Mouse (Mus musculus) erythroblast, embryonic 14.5 days (primary cell): ENCODE measurements around the gene Btbd9.

Source experiments
- GATA1 ChIP-seq: IDR thresholded peaks from 2 replicates; pipeline ENCODE4 v1.6.1; 2012; ENCODE audit warnings: low read length, inconsistent platforms, mixed read lengths
- TAL1 ChIP-seq: IDR thresholded peaks from 3 replicates; pipeline ENCODE4 v1.6.1; 2012; ENCODE audit warnings: low read length, inconsistent platforms, mixed read lengths

- TF ChIP-seq TAL1 (no peak), GATA1 (no peak)
Measured at GRCm38 (mm10) chr17:30276477-30276876, 299.8 kb downstream of the Btbd9 start.
